Mouse (Mus musculus): ENCODE measurements around the gene Adam12. TPM values are rescaled to one million over a fixed set of nuclear protein-coding genes. Genes with fewer than 3 reads are reported as not detected.

The Adam12 gene
- polyA plus RNA-seq (2014; fragmentation: Nextera tagmentation; extraction: Ambion mirVana), result 0.76 and 3.4 TPM in 2 replicates

DNA sequence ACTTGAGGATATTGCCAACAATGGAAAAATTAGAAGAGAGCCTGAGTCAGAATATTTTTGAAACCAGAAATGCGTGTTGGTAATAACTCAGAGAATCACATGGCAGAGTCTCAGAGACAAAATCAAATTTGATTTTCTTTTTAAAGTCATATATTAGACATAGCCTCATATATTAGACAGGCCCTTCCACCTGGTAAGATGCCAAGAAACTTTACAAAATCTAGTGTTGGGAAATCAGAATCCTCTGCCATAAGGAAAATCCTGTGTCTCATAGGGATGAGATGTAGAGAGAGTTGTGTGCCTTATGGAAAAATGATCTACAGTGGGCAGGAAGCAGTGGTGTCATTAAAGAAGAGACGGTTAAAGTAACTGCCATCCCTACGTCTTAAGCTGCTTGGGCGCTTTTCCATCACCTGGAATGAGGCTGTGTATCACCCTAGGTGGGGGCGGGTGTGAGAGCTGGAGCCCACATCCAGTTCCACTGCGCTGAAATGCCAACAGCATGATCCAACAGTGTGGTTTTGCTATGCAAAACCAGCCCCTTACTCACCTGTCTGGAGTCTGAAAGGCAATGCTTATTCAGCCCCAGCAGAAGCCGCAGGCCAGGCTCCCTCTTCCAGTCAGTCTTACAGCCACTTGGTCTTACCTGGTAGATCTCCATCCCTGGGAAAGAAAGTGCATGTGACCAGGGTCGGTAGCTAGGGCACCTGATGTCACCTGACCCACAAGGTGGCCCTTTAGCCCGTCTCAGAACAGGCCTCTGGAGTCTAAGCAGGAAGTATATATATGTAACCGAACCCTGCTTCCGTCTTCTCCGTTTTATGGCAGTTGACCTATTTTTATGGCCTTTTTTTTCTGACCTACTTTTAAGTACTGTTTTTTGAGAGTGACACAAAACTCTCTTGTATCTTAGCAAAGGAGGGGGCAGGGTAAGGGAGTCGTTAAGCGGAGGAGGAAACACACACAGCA lies at the start of gene Adam12:
TSS of gene Adam12 (minus strand) at position 769 of the 969 bp plus-strand sequence.
- Histone ChIP-seq H3K27ac (replicated peaks; ENCODE audit: low read depth, low read length) (no peak within 1 kb of the TSS), H3K4me2 (ENCODE audit: low read length) (no peak within 1 kb of the TSS), H3K27me3 (ENCODE audit: control insufficient read depth, insufficient read depth, low read length) (no peaks in the 10 kb centered on the region), H3K9me3 (ENCODE audit: control insufficient read depth, low read length) (no peaks in the 10 kb centered on the region), H3K36me3 (ENCODE audit: control insufficient read depth, insufficient read depth, low read length) (no peaks in the 10 kb centered on the region), H3K4me3 (replicated peaks; ENCODE audit: low read depth, low read length) (no peak within 1 kb of the TSS), H3K9ac (replicated peaks; ENCODE audit: low read length) (no peak within 1 kb of the TSS), H3K4me1 (ENCODE audit: control insufficient read depth, insufficient read depth, low read length) (no peaks in the 10 kb centered on the region; the same call in 1 of the 2 replicates)
- ATAC-seq (ENCODE audit: low FRiP score, low TSS enrichment) (no peak), DNase-seq (no peak)
- 78% methylated on average over 14 of the region's 14 CpGs for WGBS

DNA sequence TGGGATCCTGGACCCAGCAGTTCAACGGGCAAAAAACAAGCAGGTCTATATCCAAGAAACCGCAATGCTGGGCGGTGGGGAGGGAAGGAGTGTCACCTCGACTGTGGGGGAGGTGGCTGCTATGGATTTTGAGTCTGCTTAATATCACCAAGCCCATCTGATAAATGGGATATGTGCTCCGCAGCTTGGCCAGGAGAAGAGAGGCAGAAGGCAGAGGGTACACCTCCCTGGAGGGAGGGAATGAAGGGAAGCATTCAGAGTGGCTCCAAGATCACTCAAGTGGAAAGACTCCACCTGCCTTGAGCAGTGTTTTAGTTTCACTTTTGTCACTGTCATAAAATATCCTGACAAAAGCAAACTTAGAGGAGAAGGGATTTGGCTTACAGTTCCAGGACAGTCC lies 41.0 kb upstream of the Adam12 start:
- Histone ChIP-seq H3K4me3 (replicated peaks; ENCODE audit: low read depth, low read length) (no peak overlapping the region), H3K27me3 (ENCODE audit: control insufficient read depth, insufficient read depth, low read length) (no peaks in the 10 kb centered on the region), H3K4me1 (ENCODE audit: control insufficient read depth, insufficient read depth, low read length) (no peaks in the 10 kb centered on the region), H3K4me2 (ENCODE audit: low read length) (no peak overlapping the region), H3K9me3 (ENCODE audit: control insufficient read depth, low read length) (0 out of 2 replicates have a peak, but pooled peaks cover 3% of the 10 kb centered on the region), H3K36me3 (ENCODE audit: control insufficient read depth, insufficient read depth, low read length) (no peaks in the 10 kb centered on the region), H3K9ac (replicated peaks; ENCODE audit: low read length) (no peak overlapping the region), H3K27ac (replicated peaks; ENCODE audit: low read depth, low read length) (no peak overlapping the region)
- no peak for ATAC-seq (ENCODE audit: low FRiP score, low TSS enrichment)
- DNase-seq, result no peak
- 86% methylated on average over 5 of the region's 5 CpGs for WGBS

DNA sequence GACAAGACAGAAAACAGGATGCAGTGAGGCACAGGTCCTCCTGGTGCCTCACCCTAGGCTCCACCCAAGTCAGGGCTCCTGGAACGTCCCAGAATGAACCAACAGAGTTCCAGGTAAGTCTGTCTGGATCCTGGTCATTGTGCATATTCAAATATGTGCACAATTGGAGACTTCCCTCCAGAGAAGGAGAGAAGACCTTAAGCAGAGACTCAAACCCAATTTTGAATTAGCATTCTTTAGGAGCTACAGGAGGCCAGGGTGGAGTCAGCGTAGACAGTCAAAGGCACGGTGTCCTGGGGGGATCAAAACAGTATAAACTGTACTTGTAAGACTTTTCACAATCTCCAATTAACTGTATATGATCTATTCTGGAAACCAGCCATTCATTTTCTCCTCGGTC lies 40.5 kb upstream of the Adam12 start:
- ATAC-seq (ENCODE audit: low FRiP score, low TSS enrichment) (no peak), DNase-seq (no peak)
- H3K27me3 ChIP-seq (ENCODE audit: control insufficient read depth, insufficient read depth, low read length), result no peaks in the 10 kb centered on the region
- H3K4me1 ChIP-seq (ENCODE audit: control insufficient read depth, insufficient read depth, low read length), result no peaks in the 10 kb centered on the region
- H3K27ac ChIP-seq (replicated peaks; ENCODE audit: low read depth, low read length), result no peak overlapping the region
- H3K4me2 ChIP-seq (ENCODE audit: low read length), result no peak overlapping the region
- no peaks in the 10 kb centered on the region for H3K36me3 ChIP-seq (ENCODE audit: control insufficient read depth, insufficient read depth, low read length)
- H3K9me3 ChIP-seq (ENCODE audit: control insufficient read depth, low read length), result 0 out of 2 replicates have a peak, but pooled peaks cover 3% of the 10 kb centered on the region
- no peak overlapping the region for H3K4me3 ChIP-seq (replicated peaks; ENCODE audit: low read depth, low read length)
- WGBS, result 78% methylated on average over 4 of the region's 4 CpGs
- H3K9ac ChIP-seq (replicated peaks; ENCODE audit: low read length), result no peak overlapping the region

GRCm38 (mm10) chr7:134265783-134266182 lies 33.8 kb upstream of the Adam12 start:
- Histone ChIP-seq H3K4me1 (ENCODE audit: control insufficient read depth, insufficient read depth, low read length) (no peaks in the 10 kb centered on the region), H3K9me3 (ENCODE audit: control insufficient read depth, low read length) (no peaks in the 10 kb centered on the region), H3K36me3 (ENCODE audit: control insufficient read depth, insufficient read depth, low read length) (no peaks in the 10 kb centered on the region), H3K4me3 (replicated peaks; ENCODE audit: low read depth, low read length) (no peak overlapping the region), H3K4me2 (ENCODE audit: low read length) (no peak overlapping the region), H3K27ac (replicated peaks; ENCODE audit: low read depth, low read length) (no peak overlapping the region), H3K27me3 (ENCODE audit: control insufficient read depth, insufficient read depth, low read length) (no peaks in the 10 kb centered on the region), H3K9ac (replicated peaks; ENCODE audit: low read length) (no peak overlapping the region)
- DNase-seq (no peak), ATAC-seq (ENCODE audit: low FRiP score, low TSS enrichment) (no peak)
- WGBS, result 84% methylated on average over 4 of the region's 4 CpGs

DNA sequence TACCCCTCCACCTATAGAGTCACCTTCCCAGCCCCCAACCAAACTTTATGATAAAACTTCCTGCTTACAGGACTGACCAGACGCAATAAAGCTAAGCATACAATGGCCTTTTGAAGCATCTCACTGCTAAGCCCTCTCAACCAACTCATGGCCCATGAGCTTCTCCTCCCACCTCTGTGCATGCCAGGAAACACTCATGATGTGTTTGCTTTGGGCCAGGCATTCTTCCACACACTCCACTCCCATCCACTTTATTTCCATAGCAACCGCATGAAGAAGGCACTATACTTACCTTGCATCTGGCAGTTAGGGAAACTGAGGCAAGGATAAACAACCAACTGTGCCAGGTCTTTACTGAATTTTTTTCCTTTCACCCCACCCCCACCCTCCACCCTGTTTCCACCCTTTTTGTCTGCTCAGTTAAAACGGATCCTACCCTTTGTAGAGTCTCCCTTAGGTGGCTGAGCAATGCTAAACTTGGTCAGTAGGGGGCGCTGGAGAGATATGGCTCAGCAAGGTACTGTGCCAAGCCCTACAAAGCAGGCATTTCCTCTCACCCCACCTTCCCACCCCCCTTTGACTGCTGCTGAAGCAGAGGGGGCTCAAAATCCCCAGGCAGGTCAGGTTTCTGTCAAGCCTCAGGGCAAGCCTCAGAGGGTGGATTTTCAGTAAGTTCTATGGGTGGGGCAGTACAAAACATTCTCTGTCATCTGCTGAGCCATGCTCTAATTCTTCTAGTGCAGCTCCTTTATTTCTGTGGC lies 31.4 kb upstream of the Adam12 start:
- Histone ChIP-seq H3K27me3 (ENCODE audit: control insufficient read depth, insufficient read depth, low read length) (no peaks in the 10 kb centered on the region), H3K9me3 (ENCODE audit: control insufficient read depth, low read length) (no peaks in the 10 kb centered on the region), H3K4me1 (ENCODE audit: control insufficient read depth, insufficient read depth, low read length) (no peaks in the 10 kb centered on the region), H3K4me2 (ENCODE audit: low read length) (no peak overlapping the region), H3K36me3 (ENCODE audit: control insufficient read depth, insufficient read depth, low read length) (no peaks in the 10 kb centered on the region), H3K4me3 (replicated peaks; ENCODE audit: low read depth, low read length) (no peak overlapping the region), H3K9ac (replicated peaks; ENCODE audit: low read length) (no peak overlapping the region), H3K27ac (replicated peaks; ENCODE audit: low read depth, low read length) (no peak overlapping the region)
- DNase-seq (peak; percentile 78), ATAC-seq (ENCODE audit: low FRiP score, low TSS enrichment) (no peak; the same call in 1 of the 2 replicates)
- WGBS, result 41% methylated on average over 4 of the region's 4 CpGs

GRCm38 (mm10) chr7:134261003-134261701 lies 29.2 kb upstream of the Adam12 start:
- H3K4me2 ChIP-seq (ENCODE audit: low read length), result no peak overlapping the region
- H3K9ac ChIP-seq (replicated peaks; ENCODE audit: low read length), result no peak overlapping the region
- H3K4me1 ChIP-seq (ENCODE audit: control insufficient read depth, insufficient read depth, low read length), result no peaks in the 10 kb centered on the region
- WGBS, result 66% methylated on average over 4 of the region's 4 CpGs
- DNase-seq, result peak; percentile 5
- no peak for ATAC-seq (ENCODE audit: low FRiP score, low TSS enrichment)
- no peaks in the 10 kb centered on the region for H3K9me3 ChIP-seq (ENCODE audit: control insufficient read depth, low read length)
- no peaks in the 10 kb centered on the region for H3K36me3 ChIP-seq (ENCODE audit: control insufficient read depth, insufficient read depth, low read length)
- no peak overlapping the region for H3K27ac ChIP-seq (replicated peaks; ENCODE audit: low read depth, low read length)
- H3K4me3 ChIP-seq (replicated peaks; ENCODE audit: low read depth, low read length), result no peak overlapping the region
- no peaks in the 10 kb centered on the region for H3K27me3 ChIP-seq (ENCODE audit: control insufficient read depth, insufficient read depth, low read length)

- no peaks in the 10 kb centered on the region for H3K36me3 ChIP-seq (ENCODE audit: control insufficient read depth, insufficient read depth, low read length)
- ATAC-seq (ENCODE audit: low FRiP score, low TSS enrichment) (no peak), DNase-seq (no peak)
- H3K9ac ChIP-seq (replicated peaks; ENCODE audit: low read length), result no peak overlapping the region
- no peak overlapping the region for H3K27ac ChIP-seq (replicated peaks; ENCODE audit: low read depth, low read length)
- no peaks in the 10 kb centered on the region for H3K4me1 ChIP-seq (ENCODE audit: control insufficient read depth, insufficient read depth, low read length)
- H3K4me3 ChIP-seq (replicated peaks; ENCODE audit: low read depth, low read length), result no peak overlapping the region
- H3K4me2 ChIP-seq (ENCODE audit: low read length), result no peak overlapping the region
- no peaks in the 10 kb centered on the region for H3K27me3 ChIP-seq (ENCODE audit: control insufficient read depth, insufficient read depth, low read length)
- no peaks in the 10 kb centered on the region for H3K9me3 ChIP-seq (ENCODE audit: control insufficient read depth, low read length)
- WGBS, result 88% methylated on average over 7 of the region's 7 CpGs
Measured at GRCm38 (mm10) chr7:134250273-134250870, 18.4 kb upstream of the Adam12 start.

DNA sequence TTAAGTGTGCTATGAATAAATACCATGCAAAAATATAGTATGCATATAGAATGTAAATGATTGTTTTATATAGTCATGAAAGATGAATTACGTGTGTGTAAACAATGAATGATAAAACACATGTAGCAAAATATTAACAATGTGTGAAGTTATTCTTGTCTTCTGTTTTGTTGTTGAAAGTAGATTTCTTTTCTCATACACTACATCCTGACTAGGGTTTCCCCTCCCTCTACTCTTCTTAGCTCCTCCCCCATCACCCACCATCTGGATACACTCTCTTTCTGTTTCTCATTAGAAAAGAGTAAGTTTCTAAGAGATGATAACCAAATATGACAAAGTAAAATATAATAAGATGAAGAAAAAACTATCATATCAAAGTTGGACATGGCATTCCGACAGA lies 16.1 kb upstream of the Adam12 start:
- DNase-seq, result no peak
- WGBS, result 89% methylated on average over 2 of the region's 2 CpGs
- no peak overlapping the region for H3K4me2 ChIP-seq (ENCODE audit: low read length)
- no peaks in the 10 kb centered on the region for H3K36me3 ChIP-seq (ENCODE audit: control insufficient read depth, insufficient read depth, low read length)
- H3K27me3 ChIP-seq (ENCODE audit: control insufficient read depth, insufficient read depth, low read length), result no peaks in the 10 kb centered on the region
- H3K4me1 ChIP-seq (ENCODE audit: control insufficient read depth, insufficient read depth, low read length), result no peaks in the 10 kb centered on the region
- no peak overlapping the region for H3K9ac ChIP-seq (replicated peaks; ENCODE audit: low read length)
- H3K9me3 ChIP-seq (ENCODE audit: control insufficient read depth, low read length), result no peaks in the 10 kb centered on the region
- no peak overlapping the region for H3K27ac ChIP-seq (replicated peaks; ENCODE audit: low read depth, low read length)
- no peak for ATAC-seq (ENCODE audit: low FRiP score, low TSS enrichment)
- H3K4me3 ChIP-seq (replicated peaks; ENCODE audit: low read depth, low read length), result no peak overlapping the region

Measured in midbrain, embryonic 14.5 days (tissue).